Mouse (Mus musculus): ENCODE measurements at regions not wholly inside any gene's neighbourhood (a gene's known extent, or its start where the extent isn't known, plus 50 kb on each side); places are given as distances from the start of the nearest gene placed in this dataset.

DNA sequence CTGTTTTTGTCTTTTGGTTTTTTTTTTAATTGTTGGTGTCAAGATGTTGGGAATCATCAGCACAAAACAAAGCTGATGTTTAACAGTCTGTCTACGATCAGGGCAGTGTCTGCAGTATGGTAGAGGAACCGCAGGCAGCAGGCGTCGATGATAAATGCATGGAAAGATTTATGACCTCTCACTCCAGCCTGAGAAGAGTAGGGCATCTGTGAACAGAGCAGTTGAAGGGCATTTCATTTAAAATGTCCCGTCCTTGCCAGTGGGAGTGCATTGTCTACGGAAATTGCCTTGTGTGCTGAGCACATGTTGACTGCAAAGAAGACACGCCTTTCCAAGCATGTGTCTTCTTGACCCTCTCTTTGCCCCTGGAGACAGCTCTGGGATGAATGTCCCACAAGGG is 158.7 kb downstream of the Glrx3 start:
- TF ChIP-seq TAL1 (IDR thresholded peaks at IDR 0.05; ENCODE audit: low read length) (no peak), GATA1 (IDR thresholded peaks at IDR 0.05; ENCODE audit: low read length) (no peak)
